Mouse (Mus musculus): ENCODE measurements around the gene Phf11a.
"Not testable (repeated sequence)": the region's sequence is repeated elsewhere in the genome, so short reads cannot be mapped to it uniquely, and the experiment has no call there.

Gene Phf11a

DNA sequence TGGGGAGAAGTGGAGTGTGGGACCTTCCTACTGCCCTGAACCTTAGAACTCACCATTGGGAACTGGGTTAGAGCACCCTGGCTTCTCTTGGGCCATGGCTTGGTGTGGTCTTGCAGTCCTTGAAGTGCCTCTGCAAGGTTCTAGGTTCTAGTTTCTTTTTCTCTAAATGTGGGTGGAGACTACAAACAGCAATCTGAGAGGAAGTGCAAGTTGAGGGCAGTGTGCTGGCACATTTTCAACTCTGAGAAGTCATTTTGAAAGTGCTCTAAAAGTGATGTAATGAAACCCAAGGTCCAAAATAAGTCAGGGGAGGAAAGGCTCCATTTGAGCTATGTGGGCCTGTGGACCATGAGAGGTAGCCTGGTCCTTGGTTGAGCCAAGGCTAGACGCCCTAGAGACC, at the start of gene Phf11a:
TSS of gene Phf11a (minus strand) at position 132 of the 400 bp plus-strand sequence.
- not testable (repeated sequence) for DNase-seq

DNA sequence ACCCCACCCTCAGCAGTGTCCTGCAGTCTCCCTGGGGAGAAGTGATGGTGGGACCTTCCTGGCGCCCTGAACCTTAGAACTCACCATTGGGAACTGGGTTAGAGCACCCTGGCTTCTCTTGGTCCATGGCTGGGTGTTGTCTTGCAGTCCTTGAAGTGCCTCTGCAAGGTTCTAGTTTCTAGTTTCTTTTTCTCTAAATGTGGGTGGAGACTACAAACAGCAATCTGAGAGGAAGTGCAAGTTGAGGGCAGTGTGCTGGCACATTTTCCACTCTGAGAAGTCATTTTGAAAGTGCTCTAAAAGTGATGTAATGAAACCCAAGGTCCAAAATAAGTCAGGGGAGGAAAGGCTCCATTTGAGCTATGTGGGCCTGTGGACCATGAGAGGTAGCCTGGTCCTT, 43.9 kb upstream of the Phf11a start, which contains the start of gene Phf11b:
TSS of gene Phf11b (minus strand) at position 163 of the 400 bp plus-strand sequence.
- DNase-seq, result not testable (repeated sequence)

DNA sequence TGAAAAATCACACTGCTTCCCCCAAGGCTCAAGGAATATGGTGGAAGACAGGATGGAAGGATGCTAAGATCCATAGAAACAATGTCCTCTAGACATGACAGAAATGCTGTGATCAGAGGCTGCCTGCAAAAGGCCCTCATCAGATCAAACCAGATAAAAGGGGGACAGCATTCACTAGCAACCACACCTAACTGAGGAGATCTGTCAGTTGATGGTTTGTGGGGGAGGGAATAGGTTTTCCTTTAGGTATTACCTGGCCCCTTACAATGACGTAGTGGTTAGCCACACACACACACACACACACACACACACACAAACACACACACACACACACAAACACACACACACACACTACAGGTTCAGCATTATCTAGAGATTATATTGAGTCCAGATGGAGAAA, 42.2 kb upstream of the Phf11a start:
- DNase-seq, result no peak

GRCm38 (mm10) chr14:59336056-59336455, 38.7 kb upstream of the Phf11a start:
- not testable (repeated sequence) for DNase-seq

DNA sequence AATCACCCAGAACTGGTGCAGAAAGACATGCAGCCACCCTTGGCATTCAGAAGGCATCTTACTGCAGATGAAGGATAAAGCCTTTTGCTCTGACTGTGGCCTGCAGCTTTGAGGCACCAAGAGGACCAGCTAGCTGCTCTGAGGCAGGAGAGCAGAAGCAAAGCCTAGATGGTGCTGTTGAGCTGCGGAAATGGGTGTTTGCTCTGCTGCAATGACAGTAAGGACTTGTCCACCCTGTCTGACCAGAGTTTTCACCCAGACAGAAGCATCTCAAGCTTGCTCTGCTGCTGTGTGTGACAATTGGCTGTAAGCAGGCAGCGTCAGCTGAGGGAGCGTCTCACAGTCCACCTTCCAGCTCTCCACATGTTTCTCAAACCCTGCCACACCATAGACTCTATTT, 33.2 kb upstream of the Phf11a start:
- peak; percentile 6 for DNase-seq

DNA sequence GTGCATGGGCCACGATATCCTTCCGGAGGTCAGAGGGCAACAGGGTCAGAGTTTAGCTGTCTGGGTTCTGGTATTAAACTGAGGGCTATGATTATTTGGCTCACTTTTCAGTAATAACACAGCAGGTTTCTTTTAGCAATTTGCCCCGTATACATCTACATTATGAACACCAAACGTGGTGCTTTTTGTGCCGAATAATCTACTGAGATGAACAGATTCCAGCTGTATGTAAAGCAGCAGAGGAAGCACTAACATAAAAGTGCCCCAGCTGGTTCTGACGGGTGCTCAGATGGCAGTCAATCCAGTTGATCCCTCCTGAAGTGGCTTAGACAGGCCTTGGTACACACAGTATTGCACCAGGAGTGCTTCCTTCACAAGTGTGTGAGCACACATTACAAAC, 22.6 kb upstream of the Phf11a start:
- not testable (repeated sequence) for DNase-seq

GRCm38 (mm10) chr14:59319036-59319435, 21.7 kb upstream of the Phf11a start:
- not testable (repeated sequence) for DNase-seq

DNA sequence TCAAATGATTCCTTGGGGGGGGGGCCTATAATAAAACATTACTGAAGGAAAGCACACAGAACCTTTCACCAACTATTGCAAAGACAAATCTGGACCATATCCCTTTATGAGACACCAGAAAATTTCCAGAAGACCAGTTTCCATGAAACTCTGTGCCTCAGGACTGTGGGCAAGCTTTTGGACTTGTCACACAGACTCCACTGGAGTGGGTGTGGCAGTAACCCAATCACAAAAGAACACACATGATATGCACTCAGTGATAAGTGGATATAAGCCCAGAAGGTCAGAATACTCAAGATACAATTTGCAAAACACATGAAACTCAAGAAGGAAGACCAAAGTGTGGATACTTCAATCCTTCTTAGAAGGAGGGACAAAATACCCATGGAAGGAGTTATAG, 5.6 kb downstream of the Phf11a start:
- not testable (repeated sequence) for DNase-seq

DNA sequence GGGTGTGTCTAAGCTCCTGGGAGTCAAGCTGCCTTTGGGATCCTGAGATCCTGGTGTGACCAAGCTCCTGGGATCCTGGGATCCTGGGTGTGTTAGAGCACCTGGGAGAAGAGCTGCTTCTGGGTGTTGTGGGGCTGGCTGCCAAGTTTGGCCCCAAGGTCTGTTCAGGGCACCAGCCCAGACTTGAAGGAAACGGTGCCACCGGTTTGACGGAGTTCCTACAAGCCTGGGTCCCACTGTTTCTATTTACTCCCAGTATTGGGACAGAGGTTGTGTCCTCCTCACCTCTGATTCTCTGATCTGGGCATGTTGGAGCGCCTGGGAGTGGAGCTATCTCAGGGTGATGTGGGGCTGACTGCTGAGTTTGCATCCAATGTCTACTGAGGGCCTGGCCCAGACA, 22.4 kb downstream of the Phf11a start:
- DNase-seq, result not testable (repeated sequence)

- DNase-seq, result no peak
Observed at GRCm38 (mm10) chr14:59260056-59260455, 37.3 kb downstream of the Phf11a start, which contains the start of gene Gm6904. Gene Gm6904, minus strand, starts transcription at chr14:59260216.

DNA sequence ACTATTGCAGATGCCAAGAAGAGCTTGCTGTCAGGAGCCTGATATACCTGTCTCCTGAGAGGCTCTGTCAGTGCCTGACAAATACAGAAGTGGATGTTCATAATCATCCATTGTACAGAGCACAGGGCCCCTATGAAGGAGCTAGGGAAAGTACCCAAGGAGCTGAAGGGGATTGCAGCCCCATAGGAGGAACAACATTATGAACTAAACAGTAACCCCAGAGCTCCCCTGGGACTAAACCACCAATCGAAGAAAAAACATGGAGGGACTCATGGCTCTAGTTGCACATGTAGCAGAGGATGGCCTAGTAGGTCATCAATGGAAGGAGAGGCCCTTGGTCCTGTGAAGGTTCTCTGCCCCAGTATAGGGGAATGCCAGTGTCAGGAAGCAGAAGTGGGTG, 41.5 kb downstream of the Phf11a start:
- DNase-seq, result not testable (repeated sequence)

- not testable (repeated sequence) for DNase-seq
Observed at GRCm38 (mm10) chr14:59250350-59250749, 47.0 kb downstream of the Phf11a start.

DNA sequence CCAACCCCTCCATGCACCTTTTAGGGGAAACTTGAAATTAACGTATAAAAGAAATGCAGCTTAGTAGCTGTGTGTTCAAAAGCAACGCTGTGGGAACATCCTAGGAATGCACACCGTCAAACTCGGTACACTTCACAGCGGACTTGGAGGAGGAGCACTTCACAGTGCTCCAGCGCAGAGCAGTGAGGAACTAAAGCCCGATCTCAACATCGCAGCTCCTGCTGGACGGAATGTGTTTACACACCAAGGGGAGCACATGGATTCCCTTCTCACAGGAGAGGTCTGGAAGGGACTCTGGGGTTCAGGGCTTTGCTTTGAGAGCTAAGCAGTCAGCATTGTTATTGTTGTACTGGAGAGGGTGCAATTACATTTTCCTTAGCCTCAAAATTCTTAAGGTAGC, 63.7 kb downstream of the Phf11a start:
- DNase-seq, result no peak

DNA sequence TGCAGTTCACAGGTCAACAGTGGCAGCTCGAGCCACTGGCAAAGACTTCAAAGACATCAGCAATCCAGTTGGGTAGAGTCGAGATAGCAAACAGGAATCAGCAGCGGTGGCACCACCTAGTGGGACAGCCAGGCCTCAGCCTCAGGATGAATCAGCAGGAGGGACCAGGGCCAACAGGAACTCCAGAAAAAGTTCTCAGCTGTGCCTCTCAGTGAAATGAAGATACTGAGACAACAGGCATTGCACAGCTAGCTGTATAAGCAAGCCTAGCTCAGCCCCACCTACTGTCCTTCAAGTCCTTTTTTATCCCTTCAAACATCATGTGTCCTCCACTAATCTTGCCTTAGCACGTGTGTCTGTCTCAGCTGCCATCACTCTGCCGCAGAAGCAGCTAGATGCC, 65.3 kb downstream of the Phf11a start:
- no peak for DNase-seq

GRCm38 (mm10) chr14:59230331-59230966, 66.9 kb downstream of the Phf11a start:
- no peak for DNase-seq

DNA sequence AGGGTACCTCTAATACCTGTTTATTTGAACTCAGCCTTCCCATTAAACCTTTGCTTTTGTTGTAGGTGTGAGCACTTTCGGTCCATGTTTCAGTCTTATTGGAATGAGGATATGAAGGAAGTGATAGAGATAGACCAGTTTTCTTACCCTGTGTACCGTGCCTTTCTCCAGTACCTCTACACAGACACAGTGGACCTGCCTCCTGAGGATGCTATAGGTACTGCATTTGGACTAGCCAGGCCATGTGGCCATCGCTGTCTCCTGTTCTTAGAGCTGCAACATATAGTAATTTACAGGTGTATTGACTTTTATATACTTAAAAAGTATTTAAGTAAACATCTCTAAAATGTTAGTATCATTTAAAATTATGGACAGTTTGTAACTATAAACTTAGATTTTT, 67.5 kb downstream of the Phf11a start:
- no peak for DNase-seq
